Mouse (Mus musculus): ENCODE data around the gene Ifit1bl1. TPM values are rescaled to one million over a fixed set of nuclear protein-coding genes. Genes with fewer than 3 reads are reported as not detected.
"Not testable (repeated sequence)": the region's sequence is repeated elsewhere in the genome, so short reads cannot be mapped to it uniquely, and the experiment has no call there.

The Ifit1bl1 gene
- polyA plus RNA-seq, 1 experiment = not detected

DNA sequence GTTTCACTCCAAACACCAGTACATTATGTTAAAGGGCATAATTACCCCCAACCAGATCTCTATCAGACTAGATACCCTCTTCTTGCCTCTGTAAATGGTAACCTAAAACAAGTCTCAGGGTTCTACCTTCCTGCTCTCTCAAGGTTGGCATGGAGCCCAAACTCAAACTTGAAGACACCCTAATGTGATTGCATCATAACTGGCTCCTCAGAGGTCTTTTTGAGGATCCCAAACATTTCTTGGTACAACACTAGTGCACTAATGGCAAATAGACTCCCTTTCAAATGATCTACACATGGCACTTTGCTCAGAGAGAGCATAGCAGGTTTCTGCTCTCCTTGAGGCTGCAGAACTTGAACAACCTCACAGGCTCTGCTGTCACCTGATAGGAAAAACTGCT lies 4.9 kb downstream of the Ifit1bl1 start:
- Histone ChIP-seq H3K4me3 (ENCODE audit: insufficient read depth, low read depth, low read length) (no peak overlapping the region), H3K27ac (ENCODE audit: insufficient read depth, low read depth, low read length) (no peak overlapping the region), H3K4me1 (ENCODE audit: control insufficient read depth, insufficient read depth, low read length) (no peaks in the 10 kb centered on the region)
- TF ChIP-seq CTCF (IDR thresholded peaks at IDR 0.05; ENCODE audit: insufficient read depth, low read depth, low read length) = no peak
- TF ChIP-seq POLR2A (IDR thresholded peaks at IDR 0.05; ENCODE audit: insufficient read depth, low read depth, low read length) = no peak

GRCm38 (mm10) chr19:34594523-34594922 lies 7.2 kb downstream of the Ifit1bl1 start:
- not testable (repeated sequence) for H3K4me1 ChIP-seq (ENCODE audit: control insufficient read depth, insufficient read depth, low read length); H3K27ac ChIP-seq (ENCODE audit: insufficient read depth, low read depth, low read length); H3K4me3 ChIP-seq (ENCODE audit: insufficient read depth, low read depth, low read length)
- WGBS = 89% methylated on average over 3 of the region's 3 CpGs

GRCm38 (mm10) chr19:34593456-34593855 lies 8.3 kb downstream of the Ifit1bl1 start:
- WGBS = 93% methylated on average over 2 of the region's 2 CpGs
- TF ChIP-seq CTCF (IDR thresholded peaks at IDR 0.05; ENCODE audit: insufficient read depth, low read depth, low read length) (no peak), POLR2A (IDR thresholded peaks at IDR 0.05; ENCODE audit: insufficient read depth, low read depth, low read length) (no peak)
- Histone ChIP-seq H3K4me1 (ENCODE audit: control insufficient read depth, insufficient read depth, low read length) (no peaks in the 10 kb centered on the region), H3K27ac (ENCODE audit: insufficient read depth, low read depth, low read length) (no peak overlapping the region), H3K4me3 (ENCODE audit: insufficient read depth, low read depth, low read length) (no peak overlapping the region)

- no peak overlapping the region for H3K4me3 ChIP-seq (ENCODE audit: insufficient read depth, low read depth, low read length)
- H3K27ac ChIP-seq (ENCODE audit: insufficient read depth, low read depth, low read length) = no peak overlapping the region
- TF ChIP-seq POLR2A (IDR thresholded peaks at IDR 0.05; ENCODE audit: insufficient read depth, low read depth, low read length) = no peak
- no peak for TF ChIP-seq CTCF (IDR thresholded peaks at IDR 0.05; ENCODE audit: insufficient read depth, low read depth, low read length)
- H3K4me1 ChIP-seq (ENCODE audit: control insufficient read depth, insufficient read depth, low read length) = no peaks in the 10 kb centered on the region
These were observed 12.8 kb downstream of the Ifit1bl1 start for GRCm38 (mm10) chr19:34588959-34589358.

DNA sequence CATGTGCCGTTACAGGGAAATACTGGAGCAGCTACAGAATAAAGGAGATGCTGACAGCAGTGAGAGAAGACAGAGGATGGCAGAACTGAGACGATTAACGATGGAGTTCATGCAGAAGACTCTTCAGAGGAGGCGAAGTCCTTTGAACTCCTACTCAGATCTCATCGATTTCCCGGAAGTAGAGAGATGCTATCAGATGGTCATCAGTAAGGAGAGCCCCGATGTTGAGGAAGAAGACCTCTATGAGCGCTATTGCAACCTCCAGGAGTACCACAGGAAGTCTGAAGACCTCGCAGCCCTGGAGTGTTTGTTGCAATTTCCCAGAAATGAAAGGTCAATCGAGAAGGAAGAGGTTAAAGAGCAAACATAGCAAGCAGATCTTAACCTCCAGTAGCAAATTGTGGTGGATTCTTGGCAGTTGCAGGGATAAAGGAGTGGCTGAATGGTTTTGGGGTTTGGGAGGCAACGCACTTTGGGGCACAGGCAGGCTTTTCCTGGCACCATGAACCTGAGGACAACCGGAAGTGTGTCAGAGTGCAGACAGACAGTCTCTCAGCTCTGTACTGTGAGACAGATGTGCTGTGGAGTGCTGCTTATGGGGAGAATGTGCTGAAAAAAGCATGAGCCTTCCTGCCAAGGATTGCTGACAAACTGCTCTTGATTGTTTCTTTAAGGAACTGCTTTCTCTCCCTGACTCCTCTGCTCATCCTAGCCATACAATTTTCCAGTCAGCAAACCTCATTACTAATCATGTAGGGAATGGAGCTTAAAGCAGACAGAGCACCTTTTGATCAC lies 13.7 kb downstream of the Ifit1bl1 start:
- 77% methylated on average over 7 of the region's 12 CpGs for WGBS

DNA sequence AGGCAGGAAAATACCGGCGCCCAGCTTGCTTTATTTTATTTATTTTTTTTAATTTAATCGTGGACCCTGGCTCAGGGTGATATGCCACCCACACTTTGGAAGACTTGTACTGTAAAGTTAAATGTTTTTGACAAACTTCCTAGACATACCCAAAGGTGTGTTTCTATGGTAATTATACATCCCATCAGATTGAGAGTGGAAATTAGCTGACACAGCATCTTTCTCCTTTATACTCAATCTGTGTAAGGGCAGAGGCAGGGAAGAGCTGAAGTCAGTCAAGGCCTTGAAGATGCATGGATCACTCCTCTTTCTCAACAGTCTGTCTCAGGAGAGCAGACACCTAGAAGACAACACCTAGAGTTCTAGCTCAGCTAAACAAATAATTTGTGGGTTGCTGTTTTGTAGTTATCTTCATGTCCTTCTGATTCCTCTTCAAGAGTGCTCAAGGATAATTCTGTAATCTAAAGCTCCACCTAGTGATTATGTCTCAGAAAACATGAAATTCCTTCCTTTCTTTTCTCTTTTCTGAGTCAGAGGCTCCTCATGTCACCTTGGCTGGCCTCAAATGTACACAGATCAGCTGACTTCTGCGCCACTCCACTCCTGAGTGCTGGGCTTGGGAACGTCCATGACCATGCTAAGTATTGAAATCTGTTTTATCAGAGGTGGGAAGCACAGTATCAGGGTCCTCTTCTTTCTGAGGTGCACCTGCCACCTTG lies 15.9 kb downstream of the Ifit1bl1 start:
- H3K27ac ChIP-seq (ENCODE audit: insufficient read depth, low read depth, low read length); H3K4me1 ChIP-seq (ENCODE audit: control insufficient read depth, insufficient read depth, low read length); H3K4me3 ChIP-seq (ENCODE audit: insufficient read depth, low read depth, low read length): not testable (repeated sequence)
- 69% methylated on average over 5 of the region's 5 CpGs for whole genome bisulfite sequencing

More for the DNA sequence above, 13.7 kb downstream of the Ifit1bl1 start:
- H3K4me1 ChIP-seq (ENCODE audit: control insufficient read depth, insufficient read depth, low read length); H3K27ac ChIP-seq (ENCODE audit: insufficient read depth, low read depth, low read length); H3K4me3 ChIP-seq (ENCODE audit: insufficient read depth, low read depth, low read length): not testable (repeated sequence)

- not testable (repeated sequence) for H3K4me3 ChIP-seq (ENCODE audit: insufficient read depth, low read depth, low read length); H3K27ac ChIP-seq (ENCODE audit: insufficient read depth, low read depth, low read length); H3K4me1 ChIP-seq (ENCODE audit: control insufficient read depth, insufficient read depth, low read length)
- 52% methylated on average over 2 of the region's 2 CpGs for WGBS
These were observed 18.5 kb downstream of the Ifit1bl1 start, which contains the start of gene Ifit3 for GRCm38 (mm10) chr19:34583126-34583766. Gene Ifit3, plus strand, starts transcription at chr19:34583531.

DNA sequence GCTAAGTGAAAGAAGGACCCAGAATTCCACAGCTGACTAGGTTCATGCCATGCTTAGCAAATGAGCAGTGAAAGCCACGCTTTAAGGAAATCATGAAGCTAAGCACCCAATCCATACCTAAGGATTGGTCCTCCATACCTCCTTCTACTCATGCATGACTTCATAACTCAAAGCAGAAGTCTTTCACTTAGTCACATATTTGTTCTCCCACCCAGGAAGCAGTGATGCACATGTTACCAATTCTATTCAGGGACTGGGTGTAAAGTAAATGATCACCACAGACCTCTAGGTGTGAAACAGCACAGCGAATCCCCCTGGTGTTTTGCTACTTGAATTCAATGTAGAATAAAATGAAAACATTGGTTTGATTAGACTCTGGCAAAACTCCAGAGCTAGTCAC lies 19.1 kb downstream of the Ifit1bl1 start:
- not testable (repeated sequence) for H3K4me3 ChIP-seq (ENCODE audit: insufficient read depth, low read depth, low read length); H3K27ac ChIP-seq (ENCODE audit: insufficient read depth, low read depth, low read length); H3K4me1 ChIP-seq (ENCODE audit: control insufficient read depth, insufficient read depth, low read length)
- 62% methylated on average over 2 of the region's 2 CpGs for WGBS

DNA sequence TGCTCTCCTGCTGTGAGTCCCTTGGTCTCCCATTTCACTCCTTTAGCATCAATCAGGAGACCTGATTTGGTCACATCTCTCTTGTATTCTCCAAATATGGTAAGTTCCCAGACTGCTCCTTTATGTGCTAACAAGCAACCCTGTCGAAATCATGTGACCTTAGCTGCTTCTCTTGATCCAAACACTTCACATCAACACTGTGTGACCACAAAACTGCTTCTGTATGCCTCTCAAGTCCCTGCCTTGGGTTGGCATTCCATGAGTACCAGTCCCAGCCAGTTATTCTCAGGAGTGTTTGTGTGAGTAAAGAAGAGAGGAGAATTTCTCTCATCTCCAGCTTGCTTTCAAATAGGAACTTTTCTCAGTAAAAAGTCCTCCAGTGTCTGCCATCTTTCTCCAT lies 24.6 kb downstream of the Ifit1bl1 start:
- WGBS = 43% methylated on average over 1 of the region's 1 CpGs
- no peaks in the 10 kb centered on the region for H3K4me1 ChIP-seq (ENCODE audit: control insufficient read depth, insufficient read depth, low read length)

DNA sequence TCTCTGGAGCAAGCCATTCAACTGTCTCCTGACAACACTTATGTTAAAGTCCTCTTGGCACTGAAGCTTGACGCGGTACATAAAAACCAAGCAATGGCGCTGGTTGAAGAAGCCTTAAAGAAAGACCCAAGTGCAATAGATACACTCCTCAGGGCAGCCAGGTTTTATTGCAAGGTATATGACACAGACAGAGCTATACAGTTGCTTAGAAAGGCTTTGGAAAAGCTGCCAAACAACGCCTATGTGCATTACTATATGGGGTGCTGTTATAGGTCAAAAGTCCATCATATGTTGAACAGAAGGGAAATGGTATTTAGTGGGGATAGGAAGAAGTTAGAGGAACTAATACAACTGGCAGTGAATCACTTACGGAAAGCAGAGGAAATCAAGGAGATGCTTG lies 28.1 kb downstream of the Ifit1bl1 start:
- 94% methylated on average over 5 of the region's 5 CpGs for WGBS
- H3K4me1 ChIP-seq (ENCODE audit: control insufficient read depth, insufficient read depth, low read length) = no peaks in the 10 kb centered on the region

More for the DNA sequence above, 24.6 kb downstream of the Ifit1bl1 start:
- H3K27ac ChIP-seq (ENCODE audit: insufficient read depth, low read depth, low read length) = no peak overlapping the region
- TF ChIP-seq CTCF (IDR thresholded peaks at IDR 0.05; ENCODE audit: insufficient read depth, low read depth, low read length) (no peak), POLR2A (IDR thresholded peaks at IDR 0.05; ENCODE audit: insufficient read depth, low read depth, low read length) (no peak)
- H3K4me3 ChIP-seq (ENCODE audit: insufficient read depth, low read depth, low read length) = no peak overlapping the region

More for the DNA sequence above, 28.1 kb downstream of the Ifit1bl1 start:
- TF ChIP-seq POLR2A (IDR thresholded peaks at IDR 0.05; ENCODE audit: insufficient read depth, low read depth, low read length) = no peak
- no peak for TF ChIP-seq CTCF (IDR thresholded peaks at IDR 0.05; ENCODE audit: insufficient read depth, low read depth, low read length)
- no peak overlapping the region for H3K27ac ChIP-seq (ENCODE audit: insufficient read depth, low read depth, low read length)
- no peak overlapping the region for H3K4me3 ChIP-seq (ENCODE audit: insufficient read depth, low read depth, low read length)

Measured in olfactory bulb, adult 2 months (tissue).